ENCODE assay signal across 11 mouse cellular contexts in genomic region chr2:66240334-66240733, GRCm38 (mm10).
"Had no signal": no experiment of that assay in that cellular context is flagged by ENCODE, and none has a peak within 500 bp of the region (broad histone marks: within the 10 kb centered on the region; RNA-seq: fewer than 3 reads in every experiment).

No protein-coding gene starts in this region.

- H3K4me1 ChIP-seq: kidney, embryonic 15.5 days; limb, embryonic 13.5 days; midbrain, embryonic 13.5 days; neural tube, embryonic 15.5 days had no signal

- DNase-seq: kidney, postnatal 14 days; layer of hippocampus, postnatal 36 days; lung, adult 18-20 months; lung, postnatal 36 days; thymus, postnatal 4 days had no signal

- ATAC-seq: lung, postnatal 0 days; midbrain, embryonic 13.5 days had no signal

- H3K4me3 ChIP-seq: kidney, embryonic 15.5 days; limb, embryonic 13.5 days; midbrain, embryonic 13.5 days; myocyte; neural tube, embryonic 15.5 days had no signal
